Mouse (Mus musculus) heart, embryonic 15.5 days (tissue): Measurements from ENCODE around the gene Aif1. TPM values are rescaled to one million over a fixed set of nuclear protein-coding genes. Genes with fewer than 3 reads are reported as not detected.
A peak's percentile ranks its signal among the peaks of the same experiment; 100 is the strongest.

Source experiments
- ATAC-seq: fragments of 200-750 bp; cut with Nextera tagmentation; replicated peaks from 2 replicates; pipeline ENCODE4 v1.8.0; 2017; ENCODE audit warnings: low read depth, moderate TSS enrichment; ENCODE audit not compliant: insufficient number of reproducible peaks, insufficient read depth, low FRiP score
- H3K27ac ChIP-seq: fragments of 300-500 bp; sonication (generic); 2 replicates; pipeline ENCODE4 v1.5.1; 2015; ENCODE audit warnings: mild to moderate bottlenecking, inconsistent platforms
- H3K27me3 ChIP-seq: fragments of 300-500 bp; sonication (generic); 2 replicates; pipeline ENCODE4 v1.6.1; 2015; ENCODE audit warnings: inconsistent platforms
- H3K36me3 ChIP-seq: fragments of 300-500 bp; sonication (generic); 2 replicates; pipeline ENCODE4 v1.6.1; 2015; ENCODE audit warnings: mild to moderate bottlenecking, inconsistent platforms
- H3K4me1 ChIP-seq: fragments of 300-500 bp; sonication (generic); replicated peaks from 2 replicates; pipeline ENCODE4 v1.6.1; 2015; ENCODE audit warnings: inconsistent platforms
- H3K4me2 ChIP-seq: fragments of 300-500 bp; sonication (generic); 2 replicates; pipeline ENCODE4 v1.6.1; 2015; ENCODE audit warnings: inconsistent platforms, mild to moderate bottlenecking, moderate library complexity
- H3K4me3 ChIP-seq: fragments of 300-500 bp; sonication (generic); 2 replicates; pipeline ENCODE4 v1.5.1; 2015; ENCODE audit warnings: mild to moderate bottlenecking, inconsistent platforms
- H3K9ac ChIP-seq: fragments of 300-500 bp; sonication (generic); 2 replicates; pipeline ENCODE4 v1.6.1; 2015; ENCODE audit warnings: mild to moderate bottlenecking, inconsistent platforms
- H3K9me3 ChIP-seq: fragments of 300-500 bp; sonication (generic); replicated peaks from 2 replicates; pipeline ENCODE4 v1.6.1; 2016; ENCODE audit warnings: inconsistent platforms
- WGBS: fragments of 180-500 bp; shearing (Covaris S2); methylation state at CpG from one replicate; pipeline ENCODE4 v1.1.7; 2015; ENCODE audit warnings: mixed read lengths; 5-methylcytosine and 5-hydroxymethylcytosine counted together
- polyA plus RNA-seq: library from polyadenylated mRNA; unstranded; fragments of >200 nt; fragmentation: Nextera tagmentation; extraction: Ambion mirVana; gene quantifications from 2 replicates; pipeline ENCODE4 v1.2.1, GENCODE M21; 2015

The Aif1 gene
- polyA plus RNA-seq, 1 experiment from 2014 or later = 7.5 TPM

- Histone ChIP-seq H3K9ac (no peak overlapping the region), H3K9me3 (no peaks in the 10 kb centered on the region), H3K27me3 (no peaks in the 10 kb centered on the region), H3K36me3 (peaks cover 100% of the 10 kb centered on the region), H3K4me2 (no peak overlapping the region), H3K4me3 (no peak overlapping the region), H3K27ac (no peak overlapping the region), H3K4me1 (0 out of 2 replicates have a peak, but pooled peaks cover 2% of the 10 kb centered on the region)
- WGBS = 85% methylated on average over 33 of the region's 33 CpGs
- no peak for ATAC-seq
These were observed 19.2 kb downstream of the Aif1 start for GRCm38 (mm10) chr17:35156461-35157200.

GRCm38 (mm10) chr17:35155451-35155850 is 20.4 kb downstream of the Aif1 start:
- Histone ChIP-seq H3K27me3 (no peaks in the 10 kb centered on the region), H3K27ac (no peak overlapping the region), H3K36me3 (peaks cover 98% of the 10 kb centered on the region), H3K9me3 (no peaks in the 10 kb centered on the region), H3K4me2 (no peak overlapping the region), H3K9ac (no peak overlapping the region), H3K4me1 (no peaks in the 10 kb centered on the region), H3K4me3 (no peak overlapping the region)
- no peak for ATAC-seq
- 86% methylated on average over 12 of the region's 12 CpGs for WGBS

GRCm38 (mm10) chr17:35154616-35155015 is 21.3 kb downstream of the Aif1 start:
- no peak overlapping the region for H3K27ac ChIP-seq
- peaks cover 98% of the 10 kb centered on the region for H3K36me3 ChIP-seq
- no peaks in the 10 kb centered on the region for H3K27me3 ChIP-seq
- no peak overlapping the region for H3K4me3 ChIP-seq
- no peak for ATAC-seq
- H3K4me2 ChIP-seq = no peak overlapping the region
- no peaks in the 10 kb centered on the region for H3K4me1 ChIP-seq
- H3K9me3 ChIP-seq = no peaks in the 10 kb centered on the region
- no peak overlapping the region for H3K9ac ChIP-seq
- 80% methylated on average over 7 of the region's 7 CpGs for WGBS

- H3K9me3 ChIP-seq = no peaks in the 10 kb centered on the region
- H3K27me3 ChIP-seq = no peaks in the 10 kb centered on the region
- H3K27ac ChIP-seq = no peak overlapping the region
- no peak overlapping the region for H3K4me3 ChIP-seq
- 83% methylated on average over 4 of the region's 4 CpGs for WGBS
- no peak for ATAC-seq
- H3K4me2 ChIP-seq = no peak overlapping the region
- H3K36me3 ChIP-seq = peaks cover 98% of the 10 kb centered on the region
- H3K4me1 ChIP-seq = no peaks in the 10 kb centered on the region
- H3K9ac ChIP-seq = no peak overlapping the region
These were observed 21.9 kb downstream of the Aif1 start for GRCm38 (mm10) chr17:35153931-35154330.

DNA sequence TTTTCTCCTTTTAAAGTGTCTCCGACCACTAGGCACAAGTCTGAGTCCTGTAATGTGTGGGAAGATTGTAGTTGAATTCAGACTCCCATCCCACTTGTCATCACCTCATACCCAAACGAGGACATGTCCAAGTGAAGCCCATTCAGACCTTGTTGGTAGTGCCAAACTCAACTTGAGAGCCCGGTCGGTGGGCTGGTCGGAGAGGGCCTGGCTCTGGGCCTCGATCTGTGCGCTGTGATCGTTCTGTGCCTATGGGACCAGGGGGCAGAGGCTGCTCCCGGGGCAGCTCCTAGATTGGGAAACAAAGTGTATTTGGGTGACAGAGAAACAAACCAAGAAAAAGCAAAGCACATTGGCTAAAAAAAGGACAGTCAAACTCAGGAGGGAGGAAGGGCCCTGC is 22.8 kb downstream of the Aif1 start:
- WGBS = 69% methylated on average over 9 of the region's 9 CpGs

DNA sequence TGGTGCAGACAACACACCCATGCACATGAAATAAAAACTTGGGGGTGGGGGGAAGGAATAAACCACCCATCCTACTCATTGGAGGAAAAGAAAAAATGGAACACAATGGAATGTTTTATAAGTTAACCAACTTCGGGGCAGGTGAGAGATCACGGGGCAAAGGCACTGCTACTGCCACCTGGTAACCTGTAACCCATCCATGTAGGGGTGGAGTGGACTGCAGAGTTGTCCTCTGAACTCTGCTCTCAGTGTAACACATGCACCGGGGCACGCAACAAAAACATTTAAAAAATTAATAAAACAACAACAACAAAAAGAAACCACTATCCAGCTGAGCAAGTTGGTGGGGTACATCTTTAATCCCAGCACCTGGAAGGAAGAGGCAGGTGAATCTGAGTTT is 23.7 kb downstream of the Aif1 start:
- WGBS = 96% methylated on average over 4 of the region's 4 CpGs
- Histone ChIP-seq H3K27me3 (no peaks in the 10 kb centered on the region), H3K4me1 (no peaks in the 10 kb centered on the region), H3K9ac (no peak overlapping the region), H3K9me3 (no peaks in the 10 kb centered on the region), H3K36me3 (peaks cover 98% of the 10 kb centered on the region), H3K4me2 (no peak overlapping the region), H3K4me3 (no peak overlapping the region), H3K27ac (no peak overlapping the region)
- no peak for ATAC-seq

More for the DNA sequence above, 22.8 kb downstream of the Aif1 start:
- Histone ChIP-seq H3K36me3 (peaks cover 98% of the 10 kb centered on the region), H3K27ac (no peak overlapping the region), H3K27me3 (no peaks in the 10 kb centered on the region), H3K4me1 (no peaks in the 10 kb centered on the region), H3K4me2 (no peak overlapping the region), H3K4me3 (no peak overlapping the region), H3K9ac (no peak overlapping the region), H3K9me3 (no peaks in the 10 kb centered on the region)
- no peak for ATAC-seq

GRCm38 (mm10) chr17:35147922-35148639 is 27.8 kb downstream of the Aif1 start:
- WGBS = 62% methylated on average over 5 of the region's 5 CpGs
- no peaks in the 10 kb centered on the region for H3K27me3 ChIP-seq
- H3K27ac ChIP-seq = peak overlapping the region; percentile 8; the same call in 1 of the 2 replicates
- ATAC-seq = no peak
- no peak overlapping the region for H3K4me2 ChIP-seq
- no peak overlapping the region for H3K4me3 ChIP-seq
- H3K9me3 ChIP-seq = no peaks in the 10 kb centered on the region; the same call in 1 of the 2 replicates
- H3K9ac ChIP-seq = no peak overlapping the region
- no peaks in the 10 kb centered on the region for H3K4me1 ChIP-seq
- H3K36me3 ChIP-seq = peaks cover 98% of the 10 kb centered on the region

- Histone ChIP-seq H3K9ac (no peak overlapping the region), H3K36me3 (peaks cover 98% of the 10 kb centered on the region), H3K27ac (no peak overlapping the region), H3K4me3 (no peak overlapping the region), H3K27me3 (no peaks in the 10 kb centered on the region), H3K9me3 (no peaks in the 10 kb centered on the region; the same call in 1 of the 2 replicates), H3K4me1 (no peaks in the 10 kb centered on the region), H3K4me2 (no peak overlapping the region)
- no peak for ATAC-seq
- 61% methylated on average over 3 of the region's 3 CpGs for WGBS
These were observed 28.5 kb downstream of the Aif1 start for GRCm38 (mm10) chr17:35147348-35147747.

DNA sequence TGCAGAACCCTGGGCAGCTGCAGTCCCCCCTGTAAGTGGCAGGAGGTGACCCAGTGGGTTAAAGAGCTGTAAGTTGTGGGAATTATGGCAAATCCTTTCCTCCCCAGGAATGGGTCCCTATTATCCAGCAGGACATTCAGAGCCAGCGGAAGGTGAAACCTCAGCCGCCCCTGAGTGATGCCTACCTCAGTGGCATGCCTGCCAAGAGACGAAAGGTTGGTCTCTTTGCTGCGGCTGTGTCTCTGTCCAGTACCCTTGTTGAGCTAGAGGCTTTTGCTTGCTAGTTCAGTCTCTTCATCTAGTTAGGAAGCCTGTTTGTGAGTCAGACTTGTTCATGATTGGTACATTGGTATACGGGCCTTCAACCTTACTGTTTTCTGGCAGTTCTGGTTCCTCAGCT is 29.7 kb downstream of the Aif1 start:
- Histone ChIP-seq H3K9me3 (no peaks in the 10 kb centered on the region; the same call in 1 of the 2 replicates), H3K4me3 (no peak overlapping the region), H3K27ac (no peak overlapping the region), H3K36me3 (peaks cover 98% of the 10 kb centered on the region), H3K4me1 (no peaks in the 10 kb centered on the region), H3K4me2 (no peak overlapping the region), H3K9ac (no peak overlapping the region), H3K27me3 (no peaks in the 10 kb centered on the region)
- 84% methylated on average over 5 of the region's 5 CpGs for WGBS
- no peak for ATAC-seq

DNA sequence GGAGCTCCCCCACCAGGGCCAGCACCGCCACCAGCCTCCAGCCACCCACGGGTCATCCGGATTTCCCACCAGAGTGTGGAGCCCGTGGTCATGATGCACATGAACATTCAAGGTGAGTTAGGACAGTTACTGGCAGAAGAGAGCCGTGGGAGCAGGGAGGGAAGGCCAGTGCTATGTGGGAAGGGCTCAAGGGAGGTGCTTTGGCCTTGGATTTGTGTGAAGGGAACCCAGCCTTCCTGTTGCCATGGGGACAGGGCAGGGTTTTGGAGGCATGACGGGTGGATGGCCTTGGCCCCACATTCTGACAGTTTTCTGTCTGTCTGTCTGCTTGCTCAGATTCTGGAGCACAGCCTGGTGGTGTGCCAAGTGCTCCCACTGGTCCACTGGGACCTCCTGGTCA is 33.9 kb downstream of the Aif1 start:
- Histone ChIP-seq H3K4me3 (no peak overlapping the region), H3K9me3 (no peaks in the 10 kb centered on the region; the same call in 1 of the 2 replicates), H3K27me3 (no peaks in the 10 kb centered on the region), H3K4me2 (no peak overlapping the region), H3K4me1 (peaks cover 6% of the 10 kb centered on the region), H3K36me3 (peaks cover 88% of the 10 kb centered on the region), H3K27ac (no peak overlapping the region), H3K9ac (no peak overlapping the region)
- WGBS = 90% methylated on average over 6 of the region's 6 CpGs
- ATAC-seq = no peak

DNA sequence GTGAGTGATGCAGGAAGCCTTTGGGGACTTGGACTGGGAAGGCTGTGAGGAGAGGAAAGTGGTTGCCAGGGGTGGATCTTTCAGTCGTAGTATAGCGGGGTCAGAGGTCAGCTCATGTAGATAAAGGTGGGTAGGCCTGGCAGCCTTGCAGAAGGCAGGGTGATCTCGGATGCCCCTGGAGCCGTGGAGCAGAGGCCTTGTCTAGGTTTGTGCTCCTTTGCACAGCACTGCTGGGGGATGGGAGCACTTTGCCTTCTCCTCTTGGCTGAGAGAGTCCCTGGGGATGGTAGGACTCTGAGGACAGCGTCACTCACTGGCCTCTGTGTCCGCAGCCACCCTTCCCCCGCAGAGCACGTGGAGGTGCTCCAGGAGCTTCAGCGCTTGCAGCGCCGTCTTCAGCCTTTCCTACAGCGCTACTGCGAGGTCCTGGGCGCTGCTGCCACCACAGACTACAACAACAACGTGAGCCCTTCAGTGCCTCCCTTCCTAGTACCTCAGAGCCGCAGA is 35.3 kb downstream of the Aif1 start:
- no peak for ATAC-seq
- no peak overlapping the region for H3K4me2 ChIP-seq
- H3K9me3 ChIP-seq = no peaks in the 10 kb centered on the region; the same call in 1 of the 2 replicates
- H3K36me3 ChIP-seq = peaks cover 74% of the 10 kb centered on the region
- 71% methylated on average over 16 of the region's 16 CpGs for WGBS
- no peak overlapping the region for H3K4me3 ChIP-seq
- H3K9ac ChIP-seq = no peak overlapping the region
- H3K4me1 ChIP-seq = peaks cover 14% of the 10 kb centered on the region
- H3K27ac ChIP-seq = no peak overlapping the region
- no peaks in the 10 kb centered on the region for H3K27me3 ChIP-seq
